Mouse (Mus musculus) heart, embryonic 10.5 days (tissue): ENCODE measurements around the gene Trappc3l. TPM values are rescaled to one million over a fixed set of nuclear protein-coding genes. Genes with fewer than 3 reads are reported as not detected.

Source experiments
- DNase-seq: peaks from one replicate; pipeline ENCODE4 v3.0.0-alpha.2; 2017; ENCODE audit warnings: low spot score
- H3K27ac ChIP-seq: fragments of 300-500 bp; sonication (generic); 2 replicates; pipeline ENCODE4 v1.5.1; 2016; ENCODE audit warnings: mild to moderate bottlenecking
- H3K27me3 ChIP-seq: fragments of 300-500 bp; sonication (generic); 2 replicates; pipeline ENCODE4 v1.6.1; 2016; ENCODE audit warnings: mild to moderate bottlenecking; ENCODE audit not compliant: poor library complexity, insufficient read depth, severe bottlenecking
- H3K36me3 ChIP-seq: fragments of 300-500 bp; sonication (generic); 2 replicates; pipeline ENCODE4 v1.6.1; 2016; ENCODE audit warnings: mild to moderate bottlenecking, moderate library complexity
- H3K4me1 ChIP-seq: fragments of 300-500 bp; sonication (generic); 2 replicates; pipeline ENCODE4 v1.6.1; 2016; ENCODE audit warnings: mild to moderate bottlenecking
- H3K4me3 ChIP-seq: fragments of 300-500 bp; sonication (generic); 2 replicates; pipeline ENCODE4 v1.5.1; 2016; ENCODE audit warnings: mild to moderate bottlenecking, moderate library complexity
- H3K9me3 ChIP-seq: fragments of 300-500 bp; sonication (generic); 2 replicates; pipeline ENCODE4 v1.6.1; 2016; ENCODE audit warnings: mild to moderate bottlenecking, moderate library complexity
- whole genome bisulfite sequencing: fragments of 180-500 bp; shearing (Covaris S2); methylation state at CpG from one replicate; pipeline ENCODE4 v1.1.7; 2016; 5-methylcytosine and 5-hydroxymethylcytosine counted together
- polyA plus RNA-seq: library from polyadenylated mRNA; unstranded; fragments of >200 nt; fragmentation: Nextera tagmentation; extraction: Ambion mirVana; gene quantifications from 2 replicates; pipeline ENCODE4 v1.2.1, GENCODE M21; 2016

The Trappc3l gene
- polyA plus RNA-seq, 1 experiment from 2014 or later = not detected

- no peak for DNase-seq
- H3K4me3 ChIP-seq = no peak overlapping the region
- no peaks in the 10 kb centered on the region for H3K9me3 ChIP-seq
- no peak overlapping the region for H3K27ac ChIP-seq
- WGBS = 69% methylated on average over 4 of the region's 4 CpGs
- H3K36me3 ChIP-seq = no peaks in the 10 kb centered on the region
- no peaks in the 10 kb centered on the region for H3K4me1 ChIP-seq
- no peaks in the 10 kb centered on the region for H3K27me3 ChIP-seq
Observed at GRCm38 (mm10) chr10:34111964-34112738, 74.8 kb downstream of the Trappc3l start.

- H3K9me3 ChIP-seq = no peaks in the 10 kb centered on the region
- no peaks in the 10 kb centered on the region for H3K27me3 ChIP-seq
- no peaks in the 10 kb centered on the region for H3K36me3 ChIP-seq
- H3K27ac ChIP-seq = no peak overlapping the region
- 56% methylated on average over 3 of the region's 3 CpGs for WGBS
- no peak overlapping the region for H3K4me3 ChIP-seq
- H3K4me1 ChIP-seq = no peaks in the 10 kb centered on the region
- no peak for DNase-seq
Observed at GRCm38 (mm10) chr10:34117131-34117530, 79.7 kb downstream of the Trappc3l start.

- no peaks in the 10 kb centered on the region for H3K4me1 ChIP-seq
- no peak overlapping the region for H3K4me3 ChIP-seq
- H3K27me3 ChIP-seq = no peaks in the 10 kb centered on the region
- H3K9me3 ChIP-seq = no peaks in the 10 kb centered on the region
- no peak overlapping the region for H3K27ac ChIP-seq
- no peak for DNase-seq
- H3K36me3 ChIP-seq = no peaks in the 10 kb centered on the region
Observed at GRCm38 (mm10) chr10:34117770-34118169, 80.4 kb downstream of the Trappc3l start.

- WGBS = 87% methylated on average over 2 of the region's 2 CpGs
- H3K36me3 ChIP-seq = no peaks in the 10 kb centered on the region
Observed at GRCm38 (mm10) chr10:34118421-34118820, 81.0 kb downstream of the Trappc3l start.

GRCm38 (mm10) chr10:34127392-34128378 lies 90.3 kb downstream of the Trappc3l start, which contains the start of gene Calhm6:
TSS of gene Calhm6 (minus strand) at chr10:34127984.
- no peak for DNase-seq
- H3K4me3 ChIP-seq = peak within 1 kb of the TSS; percentile 74
- H3K36me3 ChIP-seq = no peaks in the 10 kb centered on the region
- 15% methylated on average over 44 of the region's 44 CpGs for WGBS
- H3K4me1 ChIP-seq = peaks cover 8% of the 10 kb centered on the region
- H3K9me3 ChIP-seq = no peaks in the 10 kb centered on the region
- H3K27ac ChIP-seq = peak within 1 kb of the TSS; percentile 82
- H3K27me3 ChIP-seq = peaks cover 9% of the 10 kb centered on the region; the same call in 1 of the 2 replicates

More at GRCm38 (mm10) chr10:34118421-34118820, 81.0 kb downstream of the Trappc3l start:
- H3K9me3 ChIP-seq = no peaks in the 10 kb centered on the region
- H3K4me1 ChIP-seq = no peaks in the 10 kb centered on the region
- H3K27me3 ChIP-seq = no peaks in the 10 kb centered on the region
- H3K27ac ChIP-seq = no peak overlapping the region
- no peak overlapping the region for H3K4me3 ChIP-seq
- DNase-seq = no peak

GRCm38 (mm10) chr10:34128391-34128790 lies 91.0 kb downstream of the Trappc3l start:
- Histone ChIP-seq H3K27ac (no peak overlapping the region), H3K4me3 (no peak overlapping the region), H3K9me3 (no peaks in the 10 kb centered on the region), H3K27me3 (peaks cover 9% of the 10 kb centered on the region; the same call in 1 of the 2 replicates), H3K36me3 (no peaks in the 10 kb centered on the region), H3K4me1 (peaks cover 8% of the 10 kb centered on the region)
- WGBS = 87% methylated on average over 6 of the region's 6 CpGs
- no peak for DNase-seq

- H3K9me3 ChIP-seq = no peaks in the 10 kb centered on the region
- WGBS = 80% methylated on average over 2 of the region's 2 CpGs
- H3K4me1 ChIP-seq = peaks cover 8% of the 10 kb centered on the region
- H3K27ac ChIP-seq = no peak overlapping the region
- H3K36me3 ChIP-seq = no peaks in the 10 kb centered on the region
- DNase-seq = no peak
- H3K4me3 ChIP-seq = no peak overlapping the region
- peaks cover 9% of the 10 kb centered on the region; the same call in 1 of the 2 replicates for H3K27me3 ChIP-seq
Observed at GRCm38 (mm10) chr10:34131356-34131755, 94.0 kb downstream of the Trappc3l start.

GRCm38 (mm10) chr10:34136432-34136831 lies 99.0 kb downstream of the Trappc3l start:
- 44% methylated on average over 6 of the region's 6 CpGs for WGBS
- H3K4me1 ChIP-seq = peaks cover 6% of the 10 kb centered on the region; the same call in 1 of the 2 replicates
- DNase-seq = no peak
- no peak overlapping the region for H3K4me3 ChIP-seq
- no peaks in the 10 kb centered on the region for H3K36me3 ChIP-seq
- H3K9me3 ChIP-seq = no peaks in the 10 kb centered on the region
- H3K27ac ChIP-seq = no peak overlapping the region
- no peaks in the 10 kb centered on the region for H3K27me3 ChIP-seq

GRCm38 (mm10) chr10:34138027-34138426 lies 100.6 kb downstream of the Trappc3l start:
- 35% methylated on average over 6 of the region's 6 CpGs for WGBS
- no peak for DNase-seq

GRCm38 (mm10) chr10:34139768-34140167 lies 102.4 kb downstream of the Trappc3l start:
- Histone ChIP-seq H3K4me3 (no peak overlapping the region), H3K36me3 (no peaks in the 10 kb centered on the region), H3K27me3 (no peaks in the 10 kb centered on the region), H3K27ac (no peak overlapping the region), H3K9me3 (no peaks in the 10 kb centered on the region), H3K4me1 (peaks cover 6% of the 10 kb centered on the region; the same call in 1 of the 2 replicates)
- WGBS = 74% methylated on average over 4 of the region's 4 CpGs
- no peak for DNase-seq

More at GRCm38 (mm10) chr10:34138027-34138426, 100.6 kb downstream of the Trappc3l start:
- Histone ChIP-seq H3K4me3 (no peak overlapping the region), H3K36me3 (no peaks in the 10 kb centered on the region), H3K9me3 (no peaks in the 10 kb centered on the region), H3K27me3 (no peaks in the 10 kb centered on the region), H3K27ac (no peak overlapping the region), H3K4me1 (peaks cover 6% of the 10 kb centered on the region; the same call in 1 of the 2 replicates)

- Histone ChIP-seq H3K4me1 (peaks cover 2% of the 10 kb centered on the region; the same call in 1 of the 2 replicates), H3K27me3 (no peaks in the 10 kb centered on the region), H3K4me3 (no peak overlapping the region), H3K27ac (no peak overlapping the region), H3K36me3 (no peaks in the 10 kb centered on the region), H3K9me3 (no peaks in the 10 kb centered on the region)
- DNase-seq = no peak
- WGBS = 52% methylated on average over 2 of the region's 2 CpGs
Observed at GRCm38 (mm10) chr10:34141693-34142092, 104.3 kb downstream of the Trappc3l start.

GRCm38 (mm10) chr10:34149772-34150171 lies 112.4 kb downstream of the Trappc3l start:
- H3K27ac ChIP-seq = no peak overlapping the region
- H3K27me3 ChIP-seq = no peaks in the 10 kb centered on the region
- WGBS = 73% methylated on average over 3 of the region's 3 CpGs
- H3K4me1 ChIP-seq = no peaks in the 10 kb centered on the region
- H3K36me3 ChIP-seq = peaks cover 12% of the 10 kb centered on the region; the same call in 1 of the 2 replicates
- H3K4me3 ChIP-seq = no peak overlapping the region
- DNase-seq = no peak
- H3K9me3 ChIP-seq = no peaks in the 10 kb centered on the region
